Mouse (Mus musculus) kidney, adult 8-10 months (tissue): Measurements from ENCODE around the gene Slc34a3.

Experiments
- DNase-seq, 2 experiments: peaks; one replicate each; pipeline ENCODE4 v3.0.0; 2022

Gene Slc34a3

GRCm38 (mm10) chr2:25224766-25225752 lies 9.1 kb downstream of the Slc34a3 start:
- peak; percentile 99 to 100 for DNase-seq

- no peak for DNase-seq
Observed at GRCm38 (mm10) chr2:25224492-25224765, 9.7 kb downstream of the Slc34a3 start, which contains the start of gene Tubb4b. Tubb4b (minus strand) TSS chr2:25224702.

- peak; percentile 79 to 84 for DNase-seq
Observed at GRCm38 (mm10) chr2:25223681-25224491, 10.3 kb downstream of the Slc34a3 start.

GRCm38 (mm10) chr2:25221331-25221772 lies 12.8 kb downstream of the Slc34a3 start:
- no peak for DNase-seq

GRCm38 (mm10) chr2:25218445-25218844 lies 15.7 kb downstream of the Slc34a3 start, which contains the start of gene Fam166a:
Fam166a (plus strand) TSS chr2:25218745.
- no peak for DNase-seq

- DNase-seq = no peak
Observed at GRCm38 (mm10) chr2:25217666-25218065, 16.5 kb downstream of the Slc34a3 start.

- peak; percentile 56 to 68 for DNase-seq
Observed at GRCm38 (mm10) chr2:25214444-25214843, 19.7 kb downstream of the Slc34a3 start, which contains the start of gene Stpg3. Stpg3 (minus strand) TSS chr2:25214637.

GRCm38 (mm10) chr2:25213266-25213865 lies 20.8 kb downstream of the Slc34a3 start:
- DNase-seq = no peak

- DNase-seq = peak; percentile 88 to 92
Observed at GRCm38 (mm10) chr2:25211121-25211670, 23.0 kb downstream of the Slc34a3 start, which contains the start of gene Nelfb. Nelfb (minus strand) TSS chr2:25211489.

GRCm38 (mm10) chr2:25210686-25211085 lies 23.5 kb downstream of the Slc34a3 start:
- no peak for DNase-seq

- no peak for DNase-seq
Observed at GRCm38 (mm10) chr2:25207593-25207992, 26.6 kb downstream of the Slc34a3 start.

GRCm38 (mm10) chr2:25203631-25204214 lies 30.4 kb downstream of the Slc34a3 start:
- DNase-seq = no peak

- no peak for DNase-seq
Observed at GRCm38 (mm10) chr2:25200631-25201030, 33.5 kb downstream of the Slc34a3 start.

GRCm38 (mm10) chr2:25197946-25198345 lies 36.2 kb downstream of the Slc34a3 start:
- DNase-seq = no peak

- no peak for DNase-seq
Observed at GRCm38 (mm10) chr2:25197191-25197590, 37.0 kb downstream of the Slc34a3 start.

- DNase-seq = peak; percentile 86 to 92
Observed at GRCm38 (mm10) chr2:25196172-25196954, 37.8 kb downstream of the Slc34a3 start, which contains the start of gene Tor4a. Tor4a (minus strand) TSS chr2:25196886.

GRCm38 (mm10) chr2:25195211-25196156 lies 38.7 kb downstream of the Slc34a3 start:
- DNase-seq = peak; percentile 83 to 84

GRCm38 (mm10) chr2:25194486-25195171 lies 39.5 kb downstream of the Slc34a3 start:
- no peak for DNase-seq

GRCm38 (mm10) chr2:25194006-25194405 lies 40.2 kb downstream of the Slc34a3 start:
- DNase-seq = no peak
